Mouse (Mus musculus) inflammation-experienced regulatory T-cells, adult 6 months (primary cell): ENCODE measurements around the gene Eef1g. TPM values are rescaled to one million over a fixed set of nuclear protein-coding genes. Genes with fewer than 3 reads are reported as not detected.

ENCODE experiments used
- ATAC-seq: one replicate; pipeline ENCODE4 v1.8.0; 2017
- polyA plus RNA-seq, 3 experiments: library from polyadenylated mRNA; unstranded; fragments of 100-300 nt; shearing (Covaris generic); gene quantifications; one replicate each; pipeline ENCODE4 v1.2.1; 2017

Gene Eef1g
- 100 to 1,000 TPM; 465 to 725 (median 677) TPM for polyA plus RNA-seq

GRCm38 (mm10) chr19:8966590-8967372 lies at the start of gene Eef1g:
Gene Eef1g (plus strand): TSS chr19:8967041.
- peak; percentile 98 for ATAC-seq

GRCm38 (mm10) chr19:8919000-8919399 lies 47.8 kb upstream of the Eef1g start:
- peak; percentile 25 for ATAC-seq

- ATAC-seq = no peak
Measured at GRCm38 (mm10) chr19:8919684-8920072, 47.2 kb upstream of the Eef1g start.

- ATAC-seq = peak; percentile 57
Measured at GRCm38 (mm10) chr19:8920073-8920736, 46.6 kb upstream of the Eef1g start, which contains the start of gene B3gat3. Gene B3gat3 (plus strand): TSS chr19:8920374.

- peak; percentile 44 for ATAC-seq
Measured at GRCm38 (mm10) chr19:8920836-8921291, 46.0 kb upstream of the Eef1g start.

GRCm38 (mm10) chr19:8921741-8922140 lies 45.1 kb upstream of the Eef1g start:
- no peak for ATAC-seq

- ATAC-seq = no peak
Measured at GRCm38 (mm10) chr19:8926766-8927165, 40.1 kb upstream of the Eef1g start.

GRCm38 (mm10) chr19:8927891-8928525 lies 38.8 kb upstream of the Eef1g start:
- no peak for ATAC-seq

GRCm38 (mm10) chr19:8928689-8929223 lies 38.1 kb upstream of the Eef1g start:
- peak; percentile 38 for ATAC-seq

GRCm38 (mm10) chr19:8929224-8930088 lies 37.4 kb upstream of the Eef1g start, which contains the start of the genes Rom1 and Eml3:
Gene Rom1 (minus strand): TSS chr19:8929356.
Gene Eml3 (plus strand): TSS chr19:8929552.
- ATAC-seq = peak; percentile 78

- no peak for ATAC-seq
Measured at GRCm38 (mm10) chr19:8930117-8930516, 36.7 kb upstream of the Eef1g start.

- no peak for ATAC-seq
Measured at GRCm38 (mm10) chr19:8930771-8931170, 36.1 kb upstream of the Eef1g start.

GRCm38 (mm10) chr19:8936736-8937135 lies 30.1 kb upstream of the Eef1g start:
- ATAC-seq = no peak

- ATAC-seq = no peak
Measured at GRCm38 (mm10) chr19:8940526-8941133, 26.2 kb upstream of the Eef1g start.

- ATAC-seq = no peak
Measured at GRCm38 (mm10) chr19:8941136-8941514, 25.7 kb upstream of the Eef1g start.

- ATAC-seq = peak; percentile 94
Measured at GRCm38 (mm10) chr19:8941515-8942217, 25.2 kb upstream of the Eef1g start, which contains the start of gene Mta2. Gene Mta2 (plus strand): TSS chr19:8941875.

GRCm38 (mm10) chr19:8942276-8942964 lies 24.4 kb upstream of the Eef1g start:
- peak; percentile 31 for ATAC-seq

- ATAC-seq = no peak
Measured at GRCm38 (mm10) chr19:8943047-8943446, 23.8 kb upstream of the Eef1g start.

- no peak for ATAC-seq
Measured at GRCm38 (mm10) chr19:8944062-8944461, 22.8 kb upstream of the Eef1g start.

GRCm38 (mm10) chr19:8944750-8945149 lies 22.1 kb upstream of the Eef1g start:
- ATAC-seq = no peak
